Mouse (Mus musculus): ENCODE data around the gene Klk1.
"Not testable (repeated sequence)": the region's sequence is repeated elsewhere in the genome, so short reads cannot be mapped to it uniquely, and the experiment has no call there.

Klk1 gene

DNA sequence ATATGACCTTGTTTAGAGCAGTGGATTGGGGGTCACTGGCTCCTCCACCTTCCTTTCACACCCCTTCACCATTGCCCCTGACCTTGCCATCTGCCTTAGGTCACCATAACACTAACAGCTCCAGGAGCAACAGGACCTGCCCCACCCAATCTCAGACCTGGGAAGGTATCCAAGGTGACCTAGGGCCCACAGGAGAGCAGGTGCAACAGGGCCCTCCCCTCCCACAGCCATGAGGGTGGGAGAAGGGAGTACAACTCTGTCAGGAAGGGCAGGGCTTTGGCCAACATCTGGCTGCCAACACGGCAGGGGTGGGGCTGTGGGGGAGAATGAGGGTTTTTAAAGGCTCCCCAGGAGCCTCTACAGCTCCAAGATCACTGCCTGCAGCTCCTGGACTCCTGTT is at the start of gene Klk1:
TSS of gene Klk1 (plus strand) at position 285 of the 400 bp plus-strand sequence.
- in situ Hi-C loops (cut with MboI, MseI) = no loop called here

DNA sequence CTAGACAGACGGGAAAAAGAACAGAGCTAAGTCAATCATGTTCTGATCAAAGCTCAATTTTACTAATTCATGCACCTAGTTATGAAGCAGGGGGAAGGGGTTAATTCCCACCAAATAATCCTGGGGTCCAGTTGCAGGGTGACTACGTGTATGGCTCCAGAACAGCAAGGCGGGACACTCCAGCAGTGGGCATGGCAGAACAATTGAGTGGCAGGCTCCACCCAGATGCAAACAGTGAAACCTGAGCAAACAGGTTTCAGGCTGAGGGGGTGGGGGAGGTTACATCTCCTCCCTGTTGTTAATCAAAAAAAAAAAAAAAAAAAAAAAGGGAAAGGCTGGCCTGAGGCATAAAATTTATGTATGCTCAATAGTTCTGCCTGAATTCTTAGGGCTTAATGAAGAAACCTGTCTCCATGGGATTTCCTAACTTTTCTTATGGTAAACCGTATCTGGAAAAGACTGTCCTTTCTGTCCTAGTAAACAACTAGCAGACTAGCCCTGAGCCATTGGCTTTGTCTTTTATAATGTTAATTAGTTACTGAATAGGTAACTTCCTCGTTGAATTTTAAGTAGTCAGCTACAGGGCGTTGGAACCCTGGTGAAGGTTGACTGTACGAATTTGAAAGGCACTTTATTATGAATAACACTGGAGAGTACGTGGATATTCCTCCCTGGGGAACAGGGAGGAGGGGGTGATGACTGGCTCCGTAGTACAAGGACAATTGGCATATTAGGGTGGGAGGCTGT is 45.7 kb upstream of the Klk1 start:
- in situ Hi-C loops (cut with MboI, MseI) = loop anchor here (10.0 kb wide), 1 partner anchor 355 kb away; the partner anchor contains the start of gene Klk6

DNA sequence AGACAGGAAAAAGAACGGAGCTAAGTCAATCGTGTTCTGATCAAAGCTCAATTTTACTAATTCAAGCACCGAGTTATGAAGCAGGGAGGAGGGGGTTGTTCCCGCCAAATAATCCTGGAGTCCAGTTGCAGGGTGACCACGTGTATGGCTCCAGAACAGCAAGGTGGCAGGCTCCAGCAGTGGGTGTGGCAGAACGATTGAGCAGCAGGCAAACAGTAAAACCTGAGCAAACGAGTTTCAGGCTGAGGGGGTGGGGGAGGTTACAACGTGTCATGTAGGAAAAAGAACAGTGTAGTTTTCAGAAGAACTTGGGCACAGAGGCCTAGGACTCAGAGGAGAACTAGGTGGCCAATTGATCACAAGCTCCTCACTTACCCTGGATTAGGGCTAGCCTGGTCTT is 38.6 kb upstream of the Klk1 start:
- in situ Hi-C loops (cut with MboI, MseI) = loop anchor here (10.0 kb wide), 1 partner anchor 362 kb away; the partner anchor contains the start of gene Klk6

DNA sequence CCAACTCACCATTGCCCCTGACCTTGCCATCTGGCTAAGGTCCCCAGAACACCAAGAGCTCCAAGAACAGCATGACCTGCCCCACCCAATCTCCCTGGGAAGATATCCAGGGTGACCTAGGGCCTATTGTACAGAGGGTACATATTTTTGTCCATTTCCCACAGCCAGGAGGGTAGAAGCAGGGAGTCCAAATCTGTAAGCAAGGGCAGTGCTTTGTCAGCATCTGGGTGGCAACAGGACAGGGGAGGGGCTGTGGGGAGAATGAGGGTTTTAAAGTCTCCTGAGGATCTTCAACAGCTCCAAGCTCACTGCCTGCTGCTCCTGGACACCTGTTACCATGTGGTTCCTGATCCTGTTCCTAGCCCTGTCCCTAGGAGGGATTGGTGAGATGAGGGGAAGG is 37.2 kb upstream of the Klk1 start, which contains the start of gene Klk1b24:
TSS of gene Klk1b24 (plus strand) at position 301 of the 400 bp plus-strand sequence.
- in situ Hi-C loops (cut with MboI, MseI) = loop anchor here (10.0 kb wide), 1 partner anchor 363 kb away; the partner anchor contains the start of gene Klk6

DNA sequence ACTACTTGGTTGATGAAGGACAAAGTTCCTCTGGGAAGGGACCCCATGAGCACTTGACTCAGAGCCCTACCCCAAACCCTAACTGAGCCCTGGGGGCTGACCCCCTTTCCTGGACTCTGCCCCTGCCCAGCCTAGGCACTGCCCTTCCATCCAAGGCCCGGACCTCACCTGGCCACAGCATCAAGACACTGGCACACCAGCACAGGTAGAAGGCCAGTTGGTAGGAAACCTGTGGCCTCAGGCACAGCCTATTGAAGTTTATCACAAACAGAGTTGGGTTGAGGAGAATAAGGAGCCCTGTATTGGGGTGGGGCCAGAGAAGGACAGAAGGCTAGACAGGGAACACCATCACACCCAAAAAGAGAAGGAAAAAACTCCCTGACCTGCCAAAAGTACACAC is 31.7 kb upstream of the Klk1 start:
- in situ Hi-C loops (cut with MboI, MseI) = loop anchor here (10.0 kb wide), 1 partner anchor 139 kb away; the partner anchor contains the start of gene Klk1b27

DNA sequence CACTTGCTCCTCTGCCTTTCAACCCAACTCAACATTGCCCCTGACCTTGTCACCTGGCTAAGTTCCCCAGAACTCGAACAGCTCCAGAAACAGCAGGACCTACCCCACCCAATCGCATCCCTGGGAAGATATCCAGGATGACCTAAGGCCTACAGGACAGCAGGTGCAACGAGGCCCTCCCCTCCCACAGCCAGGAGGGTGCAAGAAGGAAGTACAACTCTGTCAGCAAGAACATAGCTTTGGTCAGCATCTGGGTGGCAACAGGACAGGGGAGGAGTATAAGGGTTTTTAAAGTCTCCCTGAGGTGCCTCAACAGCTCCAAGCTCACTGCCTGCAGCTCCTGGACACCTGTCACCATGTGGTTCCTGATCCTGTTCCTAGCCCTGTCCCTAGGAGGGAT is 27.3 kb upstream of the Klk1 start, which contains the start of gene Klk1b3:
TSS of gene Klk1b3 (plus strand) at position 301 of the 400 bp plus-strand sequence.
- in situ Hi-C loops (cut with MboI, MseI) = loop anchor here (10.0 kb wide), 1 partner anchor 143 kb away; the partner anchor contains the start of gene Klk1b27

DNA sequence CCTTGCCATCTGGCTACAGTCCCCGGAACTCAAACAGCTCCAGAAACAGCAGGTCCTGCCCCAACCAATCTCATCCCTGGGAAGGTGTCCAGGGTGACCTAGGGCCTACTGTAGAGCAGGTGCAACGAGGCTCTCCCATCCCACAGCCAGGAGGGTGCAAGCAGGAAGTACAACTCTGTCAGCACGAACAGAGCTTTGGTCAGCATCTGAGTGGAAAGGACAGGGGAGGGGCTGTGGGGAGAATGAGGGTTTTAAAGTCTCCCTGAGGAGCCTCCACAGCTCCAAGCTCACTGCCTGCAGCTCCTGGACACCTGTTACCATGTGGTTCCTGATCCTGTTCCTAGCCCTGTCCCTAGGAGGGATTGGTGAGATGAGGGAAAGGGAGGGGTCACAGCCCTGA is 18.0 kb upstream of the Klk1 start, which contains the start of gene Klk1b4:
TSS of gene Klk1b4 (plus strand) at position 301 of the 400 bp plus-strand sequence.
- in situ Hi-C loops (cut with MboI, MseI) = not testable (repeated sequence)

DNA sequence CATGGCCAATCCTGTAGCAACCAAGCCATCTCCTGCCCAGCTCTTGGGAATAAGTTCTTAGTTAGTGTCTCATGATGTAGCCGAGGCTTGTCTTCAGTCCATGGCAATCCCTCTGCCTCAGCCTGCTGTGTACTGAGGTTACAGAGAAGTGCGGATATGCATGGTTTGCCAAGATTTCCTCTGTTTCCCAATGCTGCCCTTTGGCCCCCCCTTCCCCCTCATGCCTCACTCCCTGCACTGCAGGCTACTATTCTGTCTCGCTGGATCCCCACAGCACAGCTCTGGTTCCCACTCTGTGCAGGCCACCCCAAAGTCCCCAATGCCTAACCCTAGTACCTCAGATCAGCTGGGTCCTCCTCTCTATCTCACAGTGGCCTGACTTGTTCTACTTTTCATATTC is 16.9 kb upstream of the Klk1 start:
- in situ Hi-C loops (cut with MboI, MseI) = no loop called here

DNA sequence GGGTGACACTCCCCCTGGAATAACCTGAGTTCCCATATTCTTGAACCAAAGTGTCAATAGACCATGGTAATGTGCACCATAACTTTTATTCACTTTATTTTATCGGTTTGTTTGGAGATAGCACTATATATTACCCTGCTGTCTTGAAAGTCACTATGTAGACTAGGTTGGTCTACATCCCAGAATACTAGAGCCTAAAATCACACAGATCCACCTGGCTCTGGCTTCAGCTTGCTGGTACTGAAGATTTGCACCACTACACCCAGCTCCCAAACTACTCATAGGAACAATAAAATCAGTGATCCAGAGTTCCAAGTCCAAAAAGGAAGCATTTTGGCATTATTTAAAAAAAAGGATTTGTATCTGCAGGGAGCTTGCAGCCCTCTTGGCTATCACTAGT is 9.5 kb upstream of the Klk1 start, which contains the start of gene Klk1b5:
TSS of gene Klk1b5 (plus strand) at position 301 of the 400 bp plus-strand sequence.
- in situ Hi-C loops (cut with MboI, MseI) = no loop called here

DNA sequence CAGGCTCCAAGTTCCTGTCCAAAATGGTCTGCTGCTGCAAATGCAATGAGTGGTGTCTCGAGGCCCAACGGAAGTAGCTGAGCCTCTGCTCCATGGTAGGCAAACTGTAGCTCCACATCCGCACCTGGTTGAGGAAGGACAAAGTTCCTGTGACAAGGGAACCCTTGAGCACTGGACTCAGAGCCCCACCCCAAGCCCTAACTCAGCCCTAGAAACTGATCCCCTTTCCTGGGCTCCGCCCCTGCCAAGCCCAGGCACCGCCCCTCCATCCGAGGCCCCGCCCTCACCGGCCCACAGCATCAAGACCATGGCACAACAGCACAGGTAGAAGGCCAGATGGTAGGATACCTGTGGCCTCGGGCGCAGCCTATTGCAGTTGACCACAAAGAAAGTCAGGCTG is 3.6 kb upstream of the Klk1 start:
- in situ Hi-C loops (cut with MboI, MseI) = not testable (repeated sequence)

DNA sequence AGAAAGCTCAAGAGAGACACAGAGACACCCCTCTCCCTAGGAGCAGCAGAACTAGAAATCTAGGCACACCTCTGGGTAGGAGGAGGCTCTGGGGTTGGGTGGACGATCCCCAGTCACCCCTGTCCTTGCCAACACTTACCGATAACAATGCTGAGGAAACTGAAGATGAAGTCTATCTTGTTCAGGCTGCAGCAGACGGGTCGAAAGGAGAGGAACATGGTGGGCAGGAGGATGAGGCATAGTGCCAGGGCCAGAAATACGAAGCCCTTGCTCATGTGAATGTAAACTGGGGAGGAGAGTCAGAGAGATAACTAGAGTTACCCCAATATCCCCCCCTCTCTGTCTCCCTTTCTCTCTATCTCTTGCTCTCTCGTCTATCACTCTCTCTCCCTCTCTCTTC is 2.8 kb upstream of the Klk1 start:
- in situ Hi-C loops (cut with MboI, MseI) = not testable (repeated sequence)

DNA sequence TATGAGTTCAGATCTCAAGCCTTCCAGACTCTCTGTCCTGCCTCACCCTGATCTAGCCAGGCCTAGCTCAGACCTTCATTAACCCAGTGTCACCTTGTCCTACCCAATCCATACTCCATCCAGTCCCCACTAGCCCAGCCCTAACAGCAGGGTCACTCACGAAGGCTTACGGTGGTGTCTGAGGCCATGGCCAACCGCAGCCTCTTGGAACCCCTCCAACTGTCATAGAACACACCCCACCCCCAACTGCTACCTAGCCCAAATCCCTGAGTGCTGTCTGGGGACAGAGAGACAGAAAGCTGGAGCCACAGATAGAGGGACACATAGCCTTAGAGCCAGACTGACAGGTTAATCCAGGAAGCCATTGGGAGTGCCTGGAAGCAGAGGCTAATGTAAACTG is 10.7 kb downstream of the Klk1 start, which contains the start of gene Gm36864:
TSS of gene Gm36864 (plus strand) at position 269 of the 400 bp plus-strand sequence.
- in situ Hi-C loops (cut with MboI, MseI) = no loop called here

DNA sequence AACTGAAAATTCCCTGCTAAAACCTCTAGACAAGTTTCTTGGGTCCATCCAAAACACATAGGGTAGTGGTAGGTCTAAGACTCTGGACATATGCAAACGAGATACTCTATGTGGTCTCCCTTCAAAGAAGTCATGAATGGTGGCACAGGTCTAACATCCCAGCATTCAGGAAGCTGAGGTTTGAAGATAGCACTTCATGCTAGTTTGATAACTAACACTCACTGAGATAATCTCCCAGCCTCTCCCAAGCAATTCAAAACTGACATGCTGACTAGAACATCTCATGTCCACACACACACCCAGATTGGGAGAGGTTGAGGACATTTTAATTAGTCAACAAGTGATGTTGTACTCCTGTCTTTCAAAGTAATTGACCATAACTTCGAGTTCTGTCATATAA is 14.8 kb downstream of the Klk1 start:
- in situ Hi-C loops (cut with MboI, MseI) = no loop called here

DNA sequence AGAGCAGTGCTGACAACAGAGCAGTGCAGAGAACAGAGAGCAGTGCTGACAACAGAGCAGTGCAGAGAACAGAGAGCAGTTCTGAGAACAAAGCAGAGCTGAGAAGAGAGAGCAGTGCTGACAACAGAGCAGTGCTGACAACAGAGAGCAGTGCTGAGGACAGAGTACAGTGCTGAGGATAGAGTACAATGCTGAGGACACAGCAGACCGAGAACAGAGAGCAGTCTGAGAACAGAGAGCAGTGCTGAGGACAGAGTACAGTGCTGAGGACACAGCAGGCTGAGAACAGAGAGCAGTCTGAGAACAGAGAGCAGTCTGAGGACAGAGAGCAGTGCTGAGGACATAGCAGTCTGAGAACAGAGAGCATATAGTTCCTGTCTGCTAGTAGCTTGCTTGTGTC is 15.6 kb downstream of the Klk1 start:
- in situ Hi-C loops (cut with MboI, MseI) = no loop called here

DNA sequence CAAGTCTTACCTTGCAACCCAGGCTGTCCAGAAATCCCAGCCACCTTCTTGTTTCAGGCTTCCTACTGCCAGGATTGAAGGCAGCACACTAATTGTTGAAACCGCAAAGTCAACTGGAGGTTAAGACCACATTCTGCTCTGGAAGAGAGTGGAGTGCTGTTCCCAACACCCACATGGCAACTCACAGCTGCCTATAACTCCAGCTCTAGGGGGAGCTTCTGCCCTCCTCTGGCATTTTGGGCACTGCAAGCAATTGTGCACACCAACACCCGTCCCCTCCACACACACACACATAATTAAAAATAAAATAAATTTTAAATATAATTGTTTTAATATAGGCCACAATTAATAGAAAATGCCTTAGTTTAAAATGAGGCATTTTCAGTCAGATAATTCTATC is 16.0 kb downstream of the Klk1 start:
- in situ Hi-C loops (cut with MboI, MseI) = no loop called here

DNA sequence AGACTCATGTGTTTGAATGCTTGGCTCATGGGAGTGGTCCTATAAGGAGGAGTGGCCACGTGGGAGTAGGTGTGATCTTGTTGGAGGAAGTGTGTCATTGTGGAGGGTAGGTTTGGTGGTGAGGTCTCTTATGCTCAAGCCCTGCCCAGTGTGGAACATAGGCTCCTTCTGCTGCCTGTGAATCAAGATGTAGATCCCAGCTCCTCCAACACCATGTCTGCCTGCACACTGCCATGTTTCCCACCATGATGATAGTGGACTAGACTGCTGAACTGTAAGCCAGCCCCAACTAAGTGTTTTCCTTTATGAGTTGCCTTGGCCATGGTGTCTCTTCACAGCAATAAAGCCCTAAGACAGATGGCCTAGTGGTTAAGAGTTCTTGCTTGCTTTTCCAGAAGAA is 18.9 kb downstream of the Klk1 start:
- in situ Hi-C loops (cut with MboI, MseI) = no loop called here

DNA sequence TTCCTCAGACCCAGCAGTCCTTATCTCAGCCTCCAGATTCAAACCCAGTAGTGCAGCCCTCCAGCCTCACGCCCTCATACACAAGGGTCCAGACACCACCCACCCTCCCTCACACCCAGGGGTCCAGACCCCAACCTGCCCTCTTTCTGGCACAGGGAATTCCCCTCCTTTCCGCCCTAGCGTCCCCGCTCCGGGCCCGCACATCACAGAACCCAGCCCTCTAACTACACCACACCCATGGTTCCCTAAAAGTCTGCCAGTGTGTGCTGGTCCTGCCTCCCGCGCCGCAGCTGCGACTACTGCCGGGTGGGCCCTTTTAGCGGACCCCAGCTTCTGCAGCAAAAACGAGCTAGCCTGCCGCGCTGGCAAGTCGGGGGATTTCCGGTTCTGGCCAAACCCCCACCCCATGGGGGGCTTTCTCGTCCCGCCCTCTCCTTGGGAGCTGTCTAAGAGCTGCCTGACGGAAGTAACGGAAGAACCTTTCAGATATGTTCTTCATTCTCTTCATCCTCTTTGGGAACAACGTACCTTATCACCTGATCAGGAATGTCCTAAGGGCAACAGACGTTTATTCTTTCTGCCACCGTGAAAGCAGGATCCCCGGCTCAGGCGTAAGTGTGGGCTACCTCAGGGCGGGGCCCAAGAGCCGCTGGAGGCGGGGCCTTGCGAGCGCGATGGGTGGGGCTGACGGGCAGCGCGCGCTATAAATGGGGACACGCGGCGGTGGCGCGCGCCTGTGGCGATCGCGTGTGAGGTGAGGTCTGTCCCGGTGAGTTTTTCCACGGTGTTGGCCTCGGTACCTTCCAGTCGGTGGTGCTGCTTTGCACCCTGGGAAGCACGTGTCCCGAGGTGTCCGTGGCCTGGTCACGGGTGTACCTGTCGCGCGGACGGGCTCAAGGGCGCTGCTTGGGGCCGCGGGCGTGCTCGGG is 21.2 kb downstream of the Klk1 start, which contains the start of the genes 1700028J19Rik and 2410002F23Rik:
TSS of gene 1700028J19Rik (minus strand) at position 641 of the 929 bp plus-strand sequence.
TSS of gene 2410002F23Rik (plus strand) at position 668 of the 929 bp plus-strand sequence.
- in situ Hi-C loops (cut with MboI, MseI) = no loop called here

DNA sequence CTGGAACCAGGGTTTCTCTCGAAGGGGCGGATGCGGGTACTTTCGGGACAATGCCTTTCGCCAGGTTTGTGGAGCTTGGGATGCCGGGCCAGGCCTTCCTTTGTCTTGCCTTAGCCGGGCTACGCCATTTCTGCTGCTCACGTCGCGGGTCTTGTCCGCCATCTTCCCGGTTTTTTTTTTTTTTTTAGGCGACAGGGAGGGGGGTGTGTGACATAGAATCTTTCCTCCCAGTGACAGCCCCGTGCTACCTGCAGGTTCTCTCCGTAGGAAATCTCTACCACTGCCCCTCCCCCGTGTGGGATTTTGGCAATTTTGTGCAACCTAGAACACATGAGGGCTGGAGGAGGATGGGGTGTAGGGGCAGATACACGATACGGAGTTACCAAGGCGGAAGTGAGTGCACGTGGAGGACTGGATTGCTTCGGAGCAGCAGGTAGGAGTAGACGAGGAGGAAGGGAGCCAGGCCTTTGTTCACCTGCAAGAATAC is 21.9 kb downstream of the Klk1 start:
- in situ Hi-C loops (cut with MboI, MseI) = no loop called here

DNA sequence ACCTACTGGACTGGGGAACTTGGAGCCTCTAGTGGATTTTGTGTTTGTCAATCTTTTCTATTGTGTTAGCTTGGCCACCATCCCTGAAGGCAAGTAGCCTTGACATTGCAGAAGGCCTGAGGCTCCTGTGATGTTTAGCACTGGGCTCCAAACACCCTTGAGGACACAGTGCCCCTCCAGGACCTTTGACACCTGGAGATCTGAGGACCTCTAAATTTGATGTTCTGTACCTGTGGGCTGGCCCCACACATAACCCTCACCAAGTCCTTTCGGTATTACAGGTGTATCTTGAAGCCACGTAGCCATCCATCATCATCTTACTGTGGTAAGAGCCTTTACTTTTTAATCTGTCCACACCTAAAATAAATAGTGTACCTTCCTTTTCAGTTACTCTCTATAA is 22.8 kb downstream of the Klk1 start:
- in situ Hi-C loops (cut with MboI, MseI) = no loop called here

DNA sequence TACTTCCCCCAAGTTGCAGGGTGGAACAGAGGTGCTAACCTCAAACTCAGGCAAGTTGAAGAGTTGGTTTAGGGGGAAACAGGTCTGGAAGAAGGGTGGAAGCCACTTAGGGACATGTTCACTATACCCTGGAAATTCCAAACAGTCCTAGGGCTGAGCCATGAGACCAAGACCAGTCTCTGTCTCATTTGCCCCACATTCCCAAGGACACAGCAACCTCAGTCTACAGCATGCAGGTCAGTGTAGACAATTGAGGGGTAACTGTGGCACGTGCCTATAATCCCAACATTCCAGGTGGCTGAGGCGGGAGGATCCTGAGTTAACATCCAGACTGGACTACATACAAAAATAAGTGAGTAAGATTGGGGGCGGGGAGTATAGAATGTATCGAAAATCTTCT is 24.1 kb downstream of the Klk1 start:
- in situ Hi-C loops (cut with MboI, MseI) = no loop called here

DNA sequence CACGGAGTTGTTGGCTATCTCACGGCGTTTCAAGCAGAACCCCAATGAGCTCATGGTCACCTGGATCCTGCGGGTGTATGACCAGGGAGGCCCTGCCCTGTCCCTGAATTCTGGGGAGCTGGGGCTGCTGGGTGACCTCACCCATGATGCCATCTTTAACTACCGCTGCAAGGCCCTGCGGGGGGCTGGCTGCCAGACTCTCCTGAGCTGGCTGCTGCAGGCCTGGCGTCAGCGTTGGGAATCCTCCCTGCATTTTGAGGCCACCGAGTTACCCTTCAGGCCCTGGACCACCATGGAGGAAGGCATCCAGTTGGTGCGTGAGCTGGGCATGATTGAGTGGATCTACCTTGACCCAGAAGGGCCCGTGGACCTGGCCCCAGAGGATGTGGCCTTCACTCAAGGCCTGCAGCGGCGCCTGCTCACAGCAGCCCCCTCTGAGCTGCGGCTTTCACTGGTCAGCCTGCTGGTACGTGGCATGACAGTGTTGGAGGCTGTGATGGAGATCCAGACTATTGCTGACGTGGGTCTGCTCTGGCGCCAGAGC is 25.6 kb downstream of the Klk1 start:
- in situ Hi-C loops (cut with MboI, MseI) = not testable (repeated sequence)
